Mouse (Mus musculus) intestine, embryonic 14.5 days (tissue): ENCODE data around the gene Kdm6b. TPM values are rescaled to one million over a fixed set of nuclear protein-coding genes. Genes with fewer than 3 reads are reported as not detected.
A peak's percentile ranks its signal among the peaks of the same experiment; 100 is the strongest.

Source experiments
- ATAC-seq: fragments of 200-750 bp; cut with Nextera tagmentation; replicated peaks from 2 replicates; pipeline ENCODE4 v1.8.0; 2017; ENCODE audit warnings: low read depth, moderate number of reproducible peaks, moderate TSS enrichment, moderate library complexity; ENCODE audit not compliant: low FRiP score, low TSS enrichment
- DNase-seq: peaks from one replicate; pipeline ENCODE4 v3.0.0-alpha.2; 2018; ENCODE audit warnings: low spot score
- H3K27ac ChIP-seq: fragments of 300-500 bp; sonication (generic); 2 replicates; pipeline ENCODE4 v1.5.1; 2014; ENCODE audit warnings: low read depth, mild to moderate bottlenecking, control low read depth
- H3K27me3 ChIP-seq: fragments of 300-500 bp; sonication (generic); replicated peaks from 2 replicates; pipeline ENCODE4 v1.6.1; 2014; ENCODE audit warnings: low read length, control low read depth; ENCODE audit not compliant: control insufficient read depth, insufficient read depth
- H3K36me3 ChIP-seq: fragments of 300-500 bp; sonication (generic); 2 replicates; pipeline ENCODE4 v1.6.1; 2014; ENCODE audit warnings: low read length, control low read depth; ENCODE audit not compliant: control insufficient read depth, insufficient read depth
- H3K4me1 ChIP-seq: fragments of 300-500 bp; sonication (generic); replicated peaks from 2 replicates; pipeline ENCODE4 v1.6.1; 2014; ENCODE audit warnings: low read length, control low read depth, mixed read lengths; ENCODE audit not compliant: control insufficient read depth, insufficient read depth
- H3K4me2 ChIP-seq: fragments of 300-500 bp; sonication (generic); 2 replicates; pipeline ENCODE4 v1.6.1; 2014; ENCODE audit warnings: low read length
- H3K4me3 ChIP-seq: fragments of 300-500 bp; sonication (generic); 2 replicates; pipeline ENCODE4 v1.5.1; 2014; ENCODE audit warnings: low read depth, low read length, control low read depth, mixed read lengths
- H3K9ac ChIP-seq: fragments of 300-500 bp; sonication (generic); 2 replicates; pipeline ENCODE4 v1.6.1; 2014; ENCODE audit warnings: mild to moderate bottlenecking, low read length
- H3K9me3 ChIP-seq: fragments of 300-500 bp; sonication (generic); 2 replicates; pipeline ENCODE4 v1.6.1; 2016; ENCODE audit warnings: low read length, control low read depth; ENCODE audit not compliant: control insufficient read depth
- WGBS: fragments of 180-500 bp; shearing (Covaris S2); extraction: QIAGEN DNeasy Blood & Tissue Kit; methylation state at CpG from one replicate; pipeline ENCODE4 v1.1.7; 2014; 5-methylcytosine and 5-hydroxymethylcytosine counted together
- polyA plus RNA-seq: library from polyadenylated mRNA; unstranded; fragments of >200 nt; fragmentation: Nextera tagmentation; extraction: Ambion mirVana; gene quantifications from 2 replicates; pipeline ENCODE4 v1.2.1, GENCODE M21; 2014

Kdm6b gene
- polyA plus RNA-seq, 1 experiment from 2014 or later, result 29.1 TPM

DNA sequence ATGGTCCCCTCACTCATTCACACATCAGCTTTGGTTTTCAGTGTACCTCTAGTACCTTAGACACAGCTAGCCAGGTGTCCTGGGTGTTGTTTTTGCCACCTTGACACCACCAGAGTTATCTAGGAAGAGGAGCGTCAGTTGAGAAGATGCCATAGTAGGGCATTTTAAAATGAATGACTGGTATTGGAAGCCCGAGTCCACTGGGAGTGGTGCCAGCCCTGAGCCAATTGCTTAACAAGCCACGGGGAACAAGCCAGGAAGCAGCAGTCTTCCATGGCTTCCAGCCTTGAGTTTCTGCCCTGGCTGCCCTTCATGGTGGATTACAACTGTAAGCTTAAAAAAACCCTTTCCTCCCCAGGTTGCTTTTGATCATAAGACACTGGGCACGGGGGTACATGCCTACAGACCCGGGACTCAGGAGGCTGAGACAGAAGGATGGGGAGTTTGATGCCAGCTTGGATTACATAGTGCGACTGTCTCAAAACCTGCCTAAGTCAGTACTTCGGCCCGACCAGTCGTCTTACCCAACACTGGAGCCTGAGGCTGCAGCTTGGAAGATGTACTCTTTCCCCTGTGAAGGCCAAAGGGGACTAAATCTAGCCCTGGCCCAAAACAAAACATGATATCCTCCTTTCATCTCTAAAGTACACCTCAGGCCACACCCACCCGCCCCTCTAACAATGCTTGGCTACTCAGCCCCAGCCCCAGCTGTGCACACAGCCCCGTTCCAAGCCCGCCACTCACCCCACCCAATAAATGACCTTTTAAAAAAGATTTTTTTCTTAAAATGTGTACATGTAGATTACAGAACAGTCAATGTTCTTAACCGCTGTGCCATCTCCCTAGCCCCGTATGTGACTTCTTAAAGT is 23.7 kb downstream of the Kdm6b start:
- no peaks in the 10 kb centered on the region for H3K36me3 ChIP-seq
- H3K4me2 ChIP-seq, result no peak overlapping the region
- H3K27ac ChIP-seq, result no peak overlapping the region
- 71% methylated on average over 14 of the region's 14 CpGs for WGBS
- no peaks in the 10 kb centered on the region for H3K27me3 ChIP-seq
- ATAC-seq (peak; percentile 7; the same call in 1 of the 2 replicates), DNase-seq (no peak)
- H3K9ac ChIP-seq, result no peak overlapping the region
- no peak overlapping the region for H3K4me3 ChIP-seq
- H3K9me3 ChIP-seq, result no peaks in the 10 kb centered on the region
- H3K4me1 ChIP-seq, result 0 out of 2 replicates have a peak, but pooled peaks cover 6% of the 10 kb centered on the region

- H3K27me3 ChIP-seq, result no peaks in the 10 kb centered on the region
- H3K4me3 ChIP-seq, result no peak overlapping the region
- H3K4me2 ChIP-seq, result no peak overlapping the region
- H3K9me3 ChIP-seq, result no peaks in the 10 kb centered on the region
- no peak overlapping the region for H3K9ac ChIP-seq
- DNase-seq, result no peak
- H3K27ac ChIP-seq, result no peak overlapping the region
- no peak for ATAC-seq
- 98% methylated on average over 4 of the region's 4 CpGs for WGBS
- H3K4me1 ChIP-seq, result 0 out of 2 replicates have a peak, but pooled peaks cover 3% of the 10 kb centered on the region
- no peaks in the 10 kb centered on the region for H3K36me3 ChIP-seq
Observed at GRCm38 (mm10) chr11:69388680-69389079, 24.8 kb downstream of the Kdm6b start.

GRCm38 (mm10) chr11:69386758-69387157 is 26.7 kb downstream of the Kdm6b start:
- no peak for ATAC-seq

DNA sequence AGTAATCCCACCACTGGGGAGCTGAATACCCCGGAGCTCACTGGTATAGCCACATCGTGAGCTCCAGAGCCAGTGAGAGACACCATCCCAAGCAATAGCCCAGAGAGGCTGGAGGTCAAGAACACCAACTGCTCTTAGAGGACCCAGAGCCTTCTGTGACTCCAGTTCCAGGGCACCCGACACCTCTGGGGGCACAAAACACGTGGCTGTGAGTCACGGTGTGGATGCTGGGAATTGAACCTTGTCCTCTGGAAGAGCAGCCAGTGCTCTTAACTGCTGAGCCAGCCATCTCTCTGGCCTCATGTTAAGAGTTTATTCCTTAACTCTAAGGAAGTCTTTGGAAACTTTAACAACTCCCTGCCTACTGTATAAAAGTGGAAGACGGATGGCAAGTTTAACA is 28.5 kb downstream of the Kdm6b start:
- no peaks in the 10 kb centered on the region for H3K36me3 ChIP-seq
- no peak overlapping the region for H3K4me2 ChIP-seq
- H3K9me3 ChIP-seq, result no peaks in the 10 kb centered on the region
- WGBS, result 72% methylated on average over 6 of the region's 6 CpGs
- no peak for DNase-seq
- H3K4me1 ChIP-seq, result 0 out of 2 replicates have a peak, but pooled peaks cover under 1% of the 10 kb centered on the region
- no peak overlapping the region for H3K9ac ChIP-seq
- no peak overlapping the region for H3K27ac ChIP-seq
- ATAC-seq, result no peak
- no peak overlapping the region for H3K4me3 ChIP-seq
- H3K27me3 ChIP-seq, result no peaks in the 10 kb centered on the region

More at GRCm38 (mm10) chr11:69386758-69387157, 26.7 kb downstream of the Kdm6b start:
- DNase-seq, result no peak
- Histone ChIP-seq H3K4me1 (0 out of 2 replicates have a peak, but pooled peaks cover 3% of the 10 kb centered on the region), H3K9ac (no peak overlapping the region), H3K4me3 (no peak overlapping the region), H3K27me3 (no peaks in the 10 kb centered on the region), H3K4me2 (no peak overlapping the region), H3K27ac (no peak overlapping the region), H3K36me3 (no peaks in the 10 kb centered on the region), H3K9me3 (no peaks in the 10 kb centered on the region)
- 74% methylated on average over 7 of the region's 7 CpGs for WGBS

DNA sequence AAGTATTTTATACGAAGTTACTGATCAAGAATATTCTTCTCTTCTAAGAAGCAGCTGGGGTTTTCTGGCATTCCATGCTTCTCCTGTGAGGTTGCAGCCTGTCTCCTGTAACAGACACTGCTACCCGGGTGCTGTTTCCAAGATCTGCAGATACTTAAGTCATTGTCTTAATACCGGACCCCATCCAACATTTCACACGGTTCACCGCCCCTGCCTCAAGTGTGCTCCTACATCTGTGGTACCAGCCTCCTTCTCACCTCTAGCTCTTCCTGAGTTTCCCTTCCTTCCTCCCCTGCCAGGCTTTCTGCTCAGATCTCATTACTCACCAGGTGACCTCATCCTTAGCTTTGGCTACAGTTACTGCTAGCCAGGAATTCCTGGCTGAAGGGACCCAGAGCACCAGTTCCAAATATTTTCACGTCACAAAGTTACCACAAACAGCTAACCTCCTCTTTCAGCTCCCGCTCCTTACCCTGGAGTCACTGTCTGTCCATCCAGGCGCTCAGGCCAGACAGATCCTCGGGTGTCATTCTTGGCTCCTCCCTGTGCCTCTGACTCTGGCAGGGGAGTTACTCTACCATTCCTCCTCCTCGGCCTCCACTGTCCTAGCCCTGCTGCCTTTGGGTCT is 30.9 kb downstream of the Kdm6b start:
- Histone ChIP-seq H3K4me2 (no peak overlapping the region), H3K9ac (no peak overlapping the region), H3K36me3 (no peaks in the 10 kb centered on the region), H3K4me1 (no peaks in the 10 kb centered on the region), H3K4me3 (no peak overlapping the region), H3K9me3 (no peaks in the 10 kb centered on the region), H3K27ac (no peak overlapping the region), H3K27me3 (no peaks in the 10 kb centered on the region)
- DNase-seq, result no peak
- ATAC-seq, result no peak
- 66% methylated on average over 10 of the region's 10 CpGs for WGBS

DNA sequence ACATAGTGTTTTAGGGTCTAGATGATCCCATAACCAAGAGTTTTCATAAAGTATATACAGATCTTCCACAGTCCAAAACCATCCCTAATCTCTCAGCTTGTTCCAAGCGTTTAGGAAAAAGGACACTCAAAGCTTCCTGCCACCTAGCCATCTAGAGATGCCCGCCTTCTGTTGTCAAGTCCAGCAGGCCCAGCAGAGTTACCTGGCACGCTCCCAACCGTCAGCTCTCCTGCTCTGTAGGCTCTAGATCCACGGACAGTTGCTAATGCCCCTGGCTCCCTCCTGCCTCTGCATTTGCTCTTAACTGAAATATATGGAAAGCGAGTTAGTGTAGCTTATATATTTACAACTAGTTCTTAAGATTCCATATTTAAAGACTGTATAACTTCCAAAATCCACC is 32.1 kb downstream of the Kdm6b start:
- Histone ChIP-seq H3K4me2 (no peak overlapping the region), H3K9ac (no peak overlapping the region), H3K27ac (no peak overlapping the region), H3K4me3 (no peak overlapping the region), H3K4me1 (no peaks in the 10 kb centered on the region), H3K9me3 (no peaks in the 10 kb centered on the region), H3K27me3 (no peaks in the 10 kb centered on the region), H3K36me3 (0 out of 2 replicates have a peak, but pooled peaks cover 9% of the 10 kb centered on the region)
- no peak for DNase-seq
- WGBS, result 76% methylated on average over 6 of the region's 6 CpGs
- no peak for ATAC-seq

- Histone ChIP-seq H3K4me3 (no peak overlapping the region), H3K4me1 (no peaks in the 10 kb centered on the region), H3K27me3 (no peaks in the 10 kb centered on the region), H3K27ac (no peak overlapping the region), H3K9me3 (no peaks in the 10 kb centered on the region), H3K36me3 (0 out of 2 replicates have a peak, but pooled peaks cover 17% of the 10 kb centered on the region), H3K4me2 (no peak overlapping the region), H3K9ac (no peak overlapping the region)
- 86% methylated on average over 3 of the region's 3 CpGs for WGBS
- ATAC-seq (no peak), DNase-seq (no peak)
Observed at GRCm38 (mm10) chr11:69379600-69379999, 33.9 kb downstream of the Kdm6b start.

DNA sequence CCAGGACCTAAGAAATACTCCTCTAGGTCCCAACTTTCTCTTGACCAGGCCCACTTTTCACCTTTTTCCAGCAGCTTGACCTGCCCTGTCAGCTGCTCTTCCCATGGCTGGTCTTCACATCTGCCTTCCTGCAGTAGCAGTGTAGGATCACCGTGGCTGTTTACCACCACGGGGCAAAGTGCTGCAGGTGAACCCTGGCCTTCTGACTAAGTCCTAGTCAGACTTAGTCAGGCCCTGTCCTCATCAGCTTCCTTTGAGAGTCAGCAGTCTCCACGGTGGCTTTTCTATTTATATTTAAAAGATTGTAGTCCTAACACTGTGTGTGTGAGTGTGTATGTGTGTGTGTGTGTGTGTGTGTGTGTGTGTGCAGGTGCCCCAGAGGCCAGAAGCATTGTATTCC is 35.7 kb downstream of the Kdm6b start:
- H3K4me2 ChIP-seq, result no peak overlapping the region
- H3K27me3 ChIP-seq, result no peaks in the 10 kb centered on the region
- H3K36me3 ChIP-seq, result peaks cover 28% of the 10 kb centered on the region
- H3K4me3 ChIP-seq, result no peak overlapping the region
- peaks cover under 1% of the 10 kb centered on the region; the same call in 1 of the 2 replicates for H3K4me1 ChIP-seq
- no peak for DNase-seq
- H3K9ac ChIP-seq, result no peak overlapping the region
- H3K27ac ChIP-seq, result no peak overlapping the region
- no peak for ATAC-seq
- 65% methylated on average over 3 of the region's 3 CpGs for WGBS
- no peaks in the 10 kb centered on the region for H3K9me3 ChIP-seq
